In genomic region chr10:25199510-25200353, GRCm38 (mm10) we compare ENCODE assay signal across 9 mouse cellular contexts.
DNase-seq lines count a peak whose midpoint lies in the region; ATAC-seq and TF ChIP-seq lines count a peak whose summit lies in the region.
"Had no signal": no experiment of that assay in that cellular context is flagged by ENCODE, and none has a peak within 500 bp of the region (broad histone marks: within the 10 kb centered on the region; RNA-seq: fewer than 3 reads in every experiment).

No protein-coding gene starts in this region.

- peaks cover 29% of the 10 kb centered on the region for H3K27me3 ChIP-seq in liver, embryonic 12.5 days (replicated peaks)
- H3K27me3 ChIP-seq in midbrain, postnatal 0 days (ENCODE audit: insufficient read depth, low read length) = no peaks in the 10 kb centered on the region
- H3K27me3 ChIP-seq: Patski had no signal

- peaks cover 4% of the 10 kb centered on the region; the same call in 1 of the 2 replicates for H3K4me1 ChIP-seq in liver, embryonic 12.5 days
- peaks cover 10% of the 10 kb centered on the region; the same call in 1 of the 2 replicates for H3K4me1 ChIP-seq in midbrain, postnatal 0 days (ENCODE audit: insufficient read depth, low read length)

- no peaks in the 10 kb centered on the region for H3K36me3 ChIP-seq in liver, embryonic 12.5 days
- no peaks in the 10 kb centered on the region for H3K36me3 ChIP-seq in midbrain, postnatal 0 days (ENCODE audit: insufficient read depth, low read length)

- H3K9ac ChIP-seq in liver, embryonic 12.5 days = peak overlapping the region; percentile 17; the same call in 1 of the 2 replicates
- H3K9ac ChIP-seq in midbrain, postnatal 0 days (replicated peaks; ENCODE audit: low read length, poor library complexity, severe bottlenecking) = peak overlapping the region; percentile 63

- H3K4me2 ChIP-seq in liver, embryonic 12.5 days = peak overlapping the region; percentile 57
- H3K4me2 ChIP-seq in midbrain, postnatal 0 days (ENCODE audit: low read depth, low read length, poor library complexity, severe bottlenecking) = peak overlapping the region; percentile 71

- intact Hi-C loops in heart, postnatal 14 days (cut with DNase I) = no loop called here

- H3K27ac ChIP-seq in liver, embryonic 12.5 days = no peak overlapping the region
- H3K27ac ChIP-seq in midbrain, postnatal 0 days (ENCODE audit: low read depth, low read length) = peak overlapping the region; percentile 79

- peak; percentile 44 for TF ChIP-seq CTCF in midbrain, postnatal 0 days (IDR thresholded peaks at IDR 0.05)

- no peak for ATAC-seq in liver, embryonic 12.5 days
- peak; percentile 76 for ATAC-seq in midbrain, postnatal 0 days (ENCODE audit: low FRiP score)
- ATAC-seq: Patski had no signal

- 15% methylated on average over 32 of the region's 32 CpGs for WGBS in liver, embryonic 12.5 days (ENCODE audit: insufficient replicate concordance)
- WGBS in midbrain, postnatal 0 days = 9% methylated on average over 32 of the region's 32 CpGs

- peak; percentile 67 for DNase-seq in Muller cell, postnatal 12 days (ENCODE audit: inconsistent ontology term)
- DNase-seq in cerebellum, adult 9-10 months = peak; percentile 92
- peak; percentile 47 for DNase-seq in forelimb bud, embryonic 11.5 days (ENCODE audit: low read depth, low spot score)
- peak; percentile 58 to 61 for DNase-seq in heart, postnatal 14 days
- DNase-seq in kidney, postnatal 14 days = peak; percentile 56
- DNase-seq in midbrain, postnatal 0 days (ENCODE audit: low spot score) = peak; percentile 68
- DNase-seq in thymus, postnatal 25 days = peak; percentile 15

- H3K4me3 ChIP-seq in liver, embryonic 12.5 days = peak overlapping the region; percentile 34
- peak overlapping the region; percentile 49 for H3K4me3 ChIP-seq in midbrain, postnatal 0 days (ENCODE audit: low read depth, low read length)

- H3K9me3 ChIP-seq in liver, embryonic 12.5 days (replicated peaks) = no peaks in the 10 kb centered on the region
- no peaks in the 10 kb centered on the region for H3K9me3 ChIP-seq in midbrain, postnatal 0 days (ENCODE audit: low read length)

Comparison
In these comparisons a context has a peak if more than half of its experiments do, and no peak if none do; other contexts are left out.
1. DNase-seq: peak in every context shown above with its lines; median percentile 92 in cerebellum, adult 9-10 months; 68 in midbrain, postnatal 0 days; 67 in Muller cell, postnatal 12 days; 60 in heart, postnatal 14 days; 56 in kidney, postnatal 14 days; 47 in forelimb bud, embryonic 11.5 days; 15 in thymus, postnatal 25 days.